Mouse (Mus musculus) bone marrow, adult 2 months (tissue): ENCODE measurements around the gene Gm12216. TPM values are rescaled to one million over a fixed set of nuclear protein-coding genes. Genes with fewer than 3 reads are reported as not detected.

Experiments used
- H3K27ac ChIP-seq: fragments of 200-500 bp; 2 replicates; pipeline ENCODE4 v1.5.1; 2012; ENCODE audit warnings: low read depth, mild to moderate bottlenecking, control low read depth, inconsistent platforms, low read length; ENCODE audit not compliant: control insufficient read depth, poor library complexity, insufficient read depth
- H3K4me1 ChIP-seq: fragments of 200-500 bp; 2 replicates; pipeline ENCODE4 v1.6.1; 2011; ENCODE audit warnings: low read length; ENCODE audit not compliant: control insufficient read depth, insufficient read depth
- H3K4me3 ChIP-seq: fragments of 200-500 bp; replicated peaks from 2 replicates; pipeline ENCODE3; 2011; ENCODE audit warnings: mild to moderate bottlenecking, low read depth, low read length, control low read depth; ENCODE audit not compliant: control insufficient read depth
- CTCF ChIP-seq: fragments of 200-500 bp; IDR thresholded peaks from 2 replicates; pipeline ENCODE4 v1.5.1; 2011; ENCODE audit warnings: low read length, control low read depth; ENCODE audit not compliant: control insufficient read depth, insufficient read depth
- POLR2A ChIP-seq: fragments of 200-500 bp; IDR thresholded peaks from 2 replicates; pipeline ENCODE4 v1.6.1; 2011; ENCODE audit warnings: low read depth, mild to moderate bottlenecking, control low read depth, low read length, borderline replicate concordance; ENCODE audit not compliant: control insufficient read depth
- WGBS: fragments of 180-500 bp; shearing (Covaris S2); methylation state at CpG from one replicate; pipeline ENCODE4 v1.1.7; 2018; 5-methylcytosine and 5-hydroxymethylcytosine counted together
- polyA plus RNA-seq: library from polyadenylated mRNA; stranded (reverse); fragments of >200 nt; gene quantifications from 2 replicates; pipeline ENCODE4 v1.2.4, GENCODE M21; 2011; ENCODE audit warnings: low replicate concordance; ENCODE audit not compliant: missing spikeins, insufficient read depth, insufficient read length

Gm12216 gene
- polyA plus RNA-seq, 1 experiment = 7.8 TPM

- Histone ChIP-seq H3K4me3 (no peak overlapping the region), H3K4me1 (no peaks in the 10 kb centered on the region; the same call in 1 of the 2 replicates), H3K27ac (no peak overlapping the region)
- 69% methylated on average over 2 of the region's 2 CpGs for whole genome bisulfite sequencing
- TF ChIP-seq CTCF = no peak
- TF ChIP-seq POLR2A = no peak
These were observed 124.6 kb downstream of the Gm12216 start for GRCm38 (mm10) chr11:53734431-53734830.

- H3K4me3 ChIP-seq = no peak overlapping the region
- no peaks in the 10 kb centered on the region; the same call in 1 of the 2 replicates for H3K4me1 ChIP-seq
- TF ChIP-seq CTCF (no peak), POLR2A (no peak)
- 83% methylated on average over 7 of the region's 7 CpGs for WGBS
- no peak overlapping the region for H3K27ac ChIP-seq
These were observed 125.2 kb downstream of the Gm12216 start for GRCm38 (mm10) chr11:53733824-53734223.

Other genes with a start within 250 kb of the Gm12216 start
- gene Il4, start 240.6 kb downstream of the Gm12216 start, polyA plus RNA-seq = not detected in 2 replicates
- not detected in 2 replicates for gene Il13, start 224.6 kb downstream of the Gm12216 start, polyA plus RNA-seq
- gene Rad50, start 151.9 kb downstream of the Gm12216 start, polyA plus RNA-seq = 8.9 and 15.2 TPM in 2 replicates
- gene Il5, start 138.5 kb downstream of the Gm12216 start, polyA plus RNA-seq = not detected in 2 replicates
- gene Irf1, start 89.2 kb downstream of the Gm12216 start, polyA plus RNA-seq = 23.0 and 35.5 TPM in 2 replicates
- gene Gm17334, start 86.1 kb downstream of the Gm12216 start, polyA plus RNA-seq = not detected in 2 replicates
- gene Slc22a5, start 32.4 kb upstream of the Gm12216 start, polyA plus RNA-seq = 4.0 and 6.5 TPM in 2 replicates
- gene Slc22a21, start 121.1 kb upstream of the Gm12216 start, polyA plus RNA-seq = 3.1 and 6.3 TPM in 2 replicates
- gene Slc22a4, start 168.8 kb upstream of the Gm12216 start, polyA plus RNA-seq = 20.7 and 34.8 TPM in 2 replicates
- 3.7 and 3.8 TPM in 2 replicates for gene Pdlim4, start 209.8 kb upstream of the Gm12216 start, polyA plus RNA-seq
- 5.1 and 9.4 TPM in 2 replicates for gene P4ha2, start 240.8 kb upstream of the Gm12216 start, polyA plus RNA-seq